Mouse (Mus musculus): Measurements from ENCODE around the gene Sept1. TPM values are rescaled to one million over a fixed set of nuclear protein-coding genes. Genes with fewer than 3 reads are reported as not detected.
"Not testable (repeated sequence)": the region's sequence is repeated elsewhere in the genome, so short reads cannot be mapped to it uniquely, and the experiment has no call there.

Gene Sept1
- polyA plus RNA-seq, 1 experiment from 2014 or later: 28.9 TPM

GRCm38 (mm10) chr7:127183828-127184227 lies 49.1 kb downstream of the Sept1 start:
- Histone ChIP-seq H3K4me1 (no peaks in the 10 kb centered on the region), H3K4me2 (no peak overlapping the region), H3K9ac (no peak overlapping the region), H3K4me3 (no peak overlapping the region), H3K9me3 (no peaks in the 10 kb centered on the region), H3K27me3 (no peaks in the 10 kb centered on the region), H3K27ac (no peak overlapping the region), H3K36me3 (no peaks in the 10 kb centered on the region)
- 71% methylated on average over 6 of the region's 6 CpGs for WGBS
- ATAC-seq (ENCODE audit: borderline replicate concordance, extremely low read depth, low FRiP score, low TSS enrichment): no peak

DNA sequence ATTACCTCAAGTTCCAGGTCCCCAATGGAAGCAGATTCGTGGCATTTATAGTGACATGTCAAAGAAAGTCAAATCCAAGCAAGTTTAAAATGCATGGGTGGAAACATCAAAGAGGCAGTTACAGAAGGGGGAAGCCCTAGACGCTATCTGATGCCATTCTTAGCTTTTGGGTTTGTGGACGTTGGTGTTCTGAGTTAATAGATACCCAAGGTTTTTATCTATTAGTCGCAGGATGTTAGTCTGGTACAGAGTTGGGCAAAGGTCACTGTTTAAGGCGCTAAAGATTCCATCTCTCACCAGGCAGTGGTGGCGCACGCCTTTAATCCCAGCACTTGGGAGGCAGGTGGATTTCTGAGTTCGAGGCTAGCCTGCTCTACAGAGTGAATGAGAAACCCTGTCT lies 49.6 kb downstream of the Sept1 start:
- WGBS: 55% methylated on average over 8 of the region's 8 CpGs
- no peak overlapping the region for H3K9ac ChIP-seq
- ATAC-seq (ENCODE audit: borderline replicate concordance, extremely low read depth, low FRiP score, low TSS enrichment): no peak

GRCm38 (mm10) chr7:127181724-127182123 lies 51.2 kb downstream of the Sept1 start:
- not testable (repeated sequence) for H3K9ac ChIP-seq; H3K4me3 ChIP-seq; H3K9me3 ChIP-seq; H3K4me1 ChIP-seq; H3K27ac ChIP-seq; H3K4me2 ChIP-seq; ATAC-seq (ENCODE audit: borderline replicate concordance, extremely low read depth, low FRiP score, low TSS enrichment); H3K36me3 ChIP-seq; H3K27me3 ChIP-seq
- 29% methylated on average over 3 of the region's 3 CpGs for WGBS

More for the DNA sequence above, 49.6 kb downstream of the Sept1 start:
- no peak overlapping the region for H3K4me3 ChIP-seq
- no peak overlapping the region for H3K27ac ChIP-seq
- H3K4me1 ChIP-seq: no peaks in the 10 kb centered on the region
- H3K9me3 ChIP-seq: no peaks in the 10 kb centered on the region
- no peaks in the 10 kb centered on the region for H3K36me3 ChIP-seq
- no peak overlapping the region for H3K4me2 ChIP-seq
- no peaks in the 10 kb centered on the region for H3K27me3 ChIP-seq

DNA sequence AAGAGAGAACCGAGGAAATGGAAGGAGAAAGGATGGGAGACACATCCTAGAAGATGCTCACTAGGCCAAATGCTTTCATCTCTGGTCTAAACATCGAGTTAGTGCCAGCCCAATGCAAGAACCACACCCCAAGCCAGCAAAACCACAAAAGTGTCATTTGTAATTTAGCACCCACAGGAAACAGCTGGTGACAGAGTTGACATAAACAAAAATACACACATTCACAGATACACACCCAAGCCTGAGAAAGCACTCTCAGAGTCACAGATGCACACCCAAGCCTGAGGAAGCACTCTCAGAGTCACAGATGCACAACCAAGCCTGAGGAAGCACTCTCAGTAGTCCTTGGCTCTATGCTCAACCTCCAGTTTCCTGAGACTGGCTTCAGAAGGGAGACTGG lies 52.1 kb downstream of the Sept1 start:
- Histone ChIP-seq H3K9ac (no peak overlapping the region), H3K36me3 (no peaks in the 10 kb centered on the region), H3K27ac (no peak overlapping the region), H3K27me3 (no peaks in the 10 kb centered on the region), H3K9me3 (no peaks in the 10 kb centered on the region), H3K4me1 (no peaks in the 10 kb centered on the region), H3K4me2 (no peak overlapping the region), H3K4me3 (no peak overlapping the region)
- no peak for ATAC-seq (ENCODE audit: borderline replicate concordance, extremely low read depth, low FRiP score, low TSS enrichment)
- WGBS: 66% methylated on average over 2 of the region's 2 CpGs

- no peaks in the 10 kb centered on the region for H3K9me3 ChIP-seq
- H3K36me3 ChIP-seq: no peaks in the 10 kb centered on the region
- H3K4me2 ChIP-seq: no peak overlapping the region
- no peaks in the 10 kb centered on the region for H3K27me3 ChIP-seq
- no peak overlapping the region for H3K4me3 ChIP-seq
- 71% methylated on average over 4 of the region's 4 CpGs for WGBS
- ATAC-seq (ENCODE audit: borderline replicate concordance, extremely low read depth, low FRiP score, low TSS enrichment): no peak
- no peak overlapping the region for H3K27ac ChIP-seq
- no peak overlapping the region for H3K9ac ChIP-seq
- H3K4me1 ChIP-seq: no peaks in the 10 kb centered on the region
Measured at GRCm38 (mm10) chr7:127176937-127177336, 56.0 kb downstream of the Sept1 start.

GRCm38 (mm10) chr7:127166501-127166900 lies 66.4 kb downstream of the Sept1 start:
- ATAC-seq (ENCODE audit: borderline replicate concordance, extremely low read depth, low FRiP score, low TSS enrichment): no peak
- no peaks in the 10 kb centered on the region for H3K27me3 ChIP-seq
- H3K4me3 ChIP-seq: no peak overlapping the region
- no peaks in the 10 kb centered on the region for H3K4me1 ChIP-seq
- H3K4me2 ChIP-seq: no peak overlapping the region
- H3K9ac ChIP-seq: no peak overlapping the region
- 70% methylated on average over 5 of the region's 5 CpGs for WGBS
- H3K9me3 ChIP-seq: no peaks in the 10 kb centered on the region
- no peaks in the 10 kb centered on the region for H3K36me3 ChIP-seq
- no peak overlapping the region for H3K27ac ChIP-seq

DNA sequence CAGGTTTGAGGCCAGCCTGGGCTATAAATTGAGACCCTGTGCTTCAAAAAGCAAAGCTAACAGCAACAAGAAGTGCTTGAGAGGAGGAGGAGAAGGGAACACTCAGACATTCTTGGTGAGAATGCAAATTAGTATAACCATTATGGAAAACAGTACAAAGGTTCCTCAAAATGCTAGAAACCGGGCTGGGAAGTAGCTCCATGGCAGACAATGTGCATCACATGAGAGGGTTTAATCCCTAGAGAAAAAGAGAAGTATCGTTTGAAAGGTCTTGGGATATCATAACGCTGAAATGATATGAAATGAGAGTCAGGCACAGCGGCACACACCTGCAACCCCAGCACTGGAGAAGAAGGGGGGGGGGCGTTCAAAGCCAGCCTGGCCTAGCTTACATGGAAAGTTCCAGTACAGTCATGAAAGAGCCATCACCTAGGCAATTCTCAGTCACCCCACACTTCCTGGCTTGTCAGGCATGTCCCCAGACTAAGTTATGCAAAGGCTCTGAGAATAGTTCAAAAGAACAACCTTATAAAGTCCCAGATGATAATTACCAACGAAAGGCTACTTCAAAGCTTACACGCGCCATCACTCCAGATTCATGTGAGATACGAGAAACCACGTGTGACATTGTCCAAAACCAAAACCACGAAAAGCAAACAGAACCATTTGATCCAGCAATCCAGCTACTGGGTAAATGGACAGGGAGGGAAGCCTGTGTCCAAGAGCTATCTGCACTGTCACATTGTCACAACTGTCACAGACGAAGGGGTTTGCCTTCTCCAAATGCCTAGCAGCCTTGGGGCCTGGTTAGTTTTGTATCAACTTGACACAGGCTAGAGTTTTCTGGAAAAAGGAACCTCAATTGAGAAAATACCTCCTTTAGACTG lies 67.1 kb downstream of the Sept1 start:
- WGBS: 74% methylated on average over 12 of the region's 12 CpGs
- Histone ChIP-seq H3K27me3 (no peaks in the 10 kb centered on the region), H3K4me2 (no peak overlapping the region), H3K9me3 (no peaks in the 10 kb centered on the region), H3K4me1 (no peaks in the 10 kb centered on the region), H3K27ac (no peak overlapping the region), H3K4me3 (no peak overlapping the region), H3K9ac (no peak overlapping the region), H3K36me3 (no peaks in the 10 kb centered on the region)
- ATAC-seq (ENCODE audit: borderline replicate concordance, extremely low read depth, low FRiP score, low TSS enrichment): no peak

Other genes starting within 250 kb of the Sept1 start
- gene Mvp, start 218.5 kb downstream of the Sept1 start, polyA plus RNA-seq (2015; fragmentation: Nextera tagmentation; extraction: Ambion mirVana): 13.0 and 13.9 TPM in 2 replicates
- gene Pagr1b, start 216.6 kb downstream of the Sept1 start, polyA plus RNA-seq (2015; fragmentation: Nextera tagmentation; extraction: Ambion mirVana): not detected in 2 replicates
- 63.5 and 86.1 TPM in 2 replicates for gene Pagr1a, start 215.8 kb downstream of the Sept1 start, polyA plus RNA-seq (2015; fragmentation: Nextera tagmentation; extraction: Ambion mirVana)
- gene Gm42742, start 212.0 kb downstream of the Sept1 start, polyA plus RNA-seq (2015; fragmentation: Nextera tagmentation; extraction: Ambion mirVana): 23.7 and 46.1 TPM in 2 replicates
- 3.0 and 3.9 TPM in 2 replicates for gene Prrt2, start 211.9 kb downstream of the Sept1 start, polyA plus RNA-seq (2015; fragmentation: Nextera tagmentation; extraction: Ambion mirVana)
- gene Maz, start 206.1 kb downstream of the Sept1 start, polyA plus RNA-seq (2015; fragmentation: Nextera tagmentation; extraction: Ambion mirVana): 73.0 and 73.3 TPM in 2 replicates
- gene Kif22, start 190.7 kb downstream of the Sept1 start, polyA plus RNA-seq (2015; fragmentation: Nextera tagmentation; extraction: Ambion mirVana): 158 and 165 TPM in 2 replicates
- not detected in 2 replicates for gene Zg16, start 145.8 kb downstream of the Sept1 start, polyA plus RNA-seq (2015; fragmentation: Nextera tagmentation; extraction: Ambion mirVana)
- gene AI467606, start 141.8 kb downstream of the Sept1 start, polyA plus RNA-seq (2015; fragmentation: Nextera tagmentation; extraction: Ambion mirVana): 7.7 and 10.1 TPM in 2 replicates
- gene Qprt, start 110.9 kb downstream of the Sept1 start, polyA plus RNA-seq (2015; fragmentation: Nextera tagmentation; extraction: Ambion mirVana): 0.64 and 1.0 TPM in 2 replicates
- gene Spn, start 95.3 kb downstream of the Sept1 start, polyA plus RNA-seq (2015; fragmentation: Nextera tagmentation; extraction: Ambion mirVana): 0.24 and 0.47 TPM in 2 replicates
- gene Cd2bp2, start 37.1 kb downstream of the Sept1 start, polyA plus RNA-seq (2015; fragmentation: Nextera tagmentation; extraction: Ambion mirVana): 61.7 and 63.6 TPM in 2 replicates
- gene Tbc1d10b, start 24.7 kb downstream of the Sept1 start, polyA plus RNA-seq (2015; fragmentation: Nextera tagmentation; extraction: Ambion mirVana): 27.0 and 29.8 TPM in 2 replicates
- gene Mylpf, start 24.2 kb downstream of the Sept1 start, polyA plus RNA-seq (2015; fragmentation: Nextera tagmentation; extraction: Ambion mirVana): 14.0 and 21.2 TPM in 2 replicates
- gene Zfp553, start 69 bp downstream of the Sept1 start, polyA plus RNA-seq (2015; fragmentation: Nextera tagmentation; extraction: Ambion mirVana): 36.8 and 37.4 TPM in 2 replicates
- 61.9 and 63.0 TPM in 2 replicates for gene Zfp771, start 11.1 kb upstream of the Sept1 start, polyA plus RNA-seq (2015; fragmentation: Nextera tagmentation; extraction: Ambion mirVana)
- gene Dctpp1, start 27.6 kb upstream of the Sept1 start, polyA plus RNA-seq (2015; fragmentation: Nextera tagmentation; extraction: Ambion mirVana): 161 and 190 TPM in 2 replicates
- 66.9 and 69.3 TPM in 2 replicates for gene Sephs2, start 40.9 kb upstream of the Sept1 start, polyA plus RNA-seq (2015; fragmentation: Nextera tagmentation; extraction: Ambion mirVana)
- 1.4 and 2.3 TPM in 2 replicates for gene Itgal, start 63.1 kb upstream of the Sept1 start, polyA plus RNA-seq (2015; fragmentation: Nextera tagmentation; extraction: Ambion mirVana)
- gene Zfp768, start 112.5 kb upstream of the Sept1 start, polyA plus RNA-seq (2015; fragmentation: Nextera tagmentation; extraction: Ambion mirVana): 16.8 and 18.1 TPM in 2 replicates
- gene Zfp747, start 142.9 kb upstream of the Sept1 start, polyA plus RNA-seq (2015; fragmentation: Nextera tagmentation; extraction: Ambion mirVana): 9.5 TPM in 2 replicates
- gene 9130019O22Rik, start 154.0 kb upstream of the Sept1 start, polyA plus RNA-seq (2015; fragmentation: Nextera tagmentation; extraction: Ambion mirVana): 7.3 and 7.9 TPM in 2 replicates
- gene E430018J23Rik, start 160.5 kb upstream of the Sept1 start, polyA plus RNA-seq (2015; fragmentation: Nextera tagmentation; extraction: Ambion mirVana): 6.7 and 7.0 TPM in 2 replicates
- 9.0 and 10.0 TPM in 2 replicates for gene Zfp764, start 173.7 kb upstream of the Sept1 start, polyA plus RNA-seq (2015; fragmentation: Nextera tagmentation; extraction: Ambion mirVana)
- gene Zfp688, start 188.9 kb upstream of the Sept1 start, polyA plus RNA-seq (2015; fragmentation: Nextera tagmentation; extraction: Ambion mirVana): 23.0 and 24.0 TPM in 2 replicates
- gene Zfp689, start 216.0 kb upstream of the Sept1 start, polyA plus RNA-seq (2015; fragmentation: Nextera tagmentation; extraction: Ambion mirVana): 6.4 and 6.5 TPM in 2 replicates
- 37.1 and 40.4 TPM in 2 replicates for gene Prr14, start 226.5 kb upstream of the Sept1 start, polyA plus RNA-seq (2015; fragmentation: Nextera tagmentation; extraction: Ambion mirVana)
- 12.2 and 13.3 TPM in 2 replicates for gene Fbrs, start 246.1 kb upstream of the Sept1 start, polyA plus RNA-seq (2015; fragmentation: Nextera tagmentation; extraction: Ambion mirVana)

Measured in lung, embryonic 15.5 days (tissue).